Comparison of ENCODE assay signal across 19 mouse cellular contexts in the genomic region with DNA sequence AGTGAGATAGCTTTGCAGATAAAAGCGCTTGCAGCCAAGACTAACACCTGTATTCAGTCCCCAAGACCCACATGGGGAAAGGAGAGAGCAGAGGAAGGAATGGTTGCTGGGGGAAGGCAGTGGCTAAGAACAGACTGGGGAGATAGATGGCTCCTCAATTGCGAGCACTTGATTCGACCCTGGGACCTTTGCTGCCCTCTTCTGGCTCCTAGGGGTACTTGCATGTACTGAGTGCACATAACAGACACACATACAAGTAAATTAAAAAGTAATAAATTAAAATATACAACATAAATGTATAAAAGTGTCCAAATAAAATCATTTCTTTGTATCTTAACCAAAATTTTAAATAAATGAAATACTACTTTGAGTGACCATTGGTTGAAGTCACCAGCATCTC.
A peak's percentile ranks its signal among the peaks of the same experiment; 100 is the strongest.
DNase-seq lines count a peak whose midpoint lies in the region; ATAC-seq and TF ChIP-seq lines count a peak whose summit lies in the region.
"Had no signal": no experiment of that assay in that cellular context is flagged by ENCODE, and none has a peak within 500 bp of the region (broad histone marks: within the 10 kb centered on the region; RNA-seq: fewer than 3 reads in every experiment).

No protein-coding gene starts in this region.

- peak; percentile 85 for DNase-seq in heart, adult 11 months
- DNase-seq in lung, embryonic 14.5 days = no peak
- no peak for DNase-seq in lung, postnatal 0 days (ENCODE audit: low spot score)
- peak; percentile 23 for DNase-seq in brain, embryonic 14.5 days (ENCODE audit: low read depth)
- no peak for DNase-seq in forebrain, embryonic 14.5 days (ENCODE audit: low spot score)
- DNase-seq in MN1 (ENCODE audit: low spot score) = no peak
- DNase-seq: adrenal gland, postnatal 10 days; heart, adult 2 months; kidney, adult 11 months; kidney, postnatal 25 days; left cerebral cortex, postnatal 4 days; lung, postnatal 4 days; thymus, adult 2 months had no signal

- H3K4me3 ChIP-seq in heart, embryonic 12.5 days = no peak overlapping the region
- H3K4me3 ChIP-seq in lung, embryonic 14.5 days (ENCODE audit: low read depth, low read length) = no peak overlapping the region
- H3K4me3 ChIP-seq in lung, postnatal 0 days (ENCODE audit: low read depth, low read length) = no peak overlapping the region
- no peak overlapping the region for H3K4me3 ChIP-seq in E14TG2a.4 (replicated peaks; ENCODE audit: low read length)
- H3K4me3 ChIP-seq in forebrain, embryonic 14.5 days (ENCODE audit: low read depth, low read length) = no peak overlapping the region
- H3K4me3 ChIP-seq: embryonic facial prominence, embryonic 15.5 days; forebrain, embryonic 15.5 days; heart, adult 2 months; hindbrain, embryonic 12.5 days; midbrain, embryonic 15.5 days had no signal

- H3K9me3 ChIP-seq in heart, embryonic 12.5 days (replicated peaks) = peaks cover 6% of the 10 kb centered on the region
- H3K9me3 ChIP-seq in lung, embryonic 14.5 days (ENCODE audit: low read depth, low read length) = no peaks in the 10 kb centered on the region
- H3K9me3 ChIP-seq in lung, postnatal 0 days (ENCODE audit: low read length) = no peaks in the 10 kb centered on the region
- H3K9me3 ChIP-seq in E14TG2a.4 (ENCODE audit: low read length) = no peaks in the 10 kb centered on the region
- H3K9me3 ChIP-seq in forebrain, embryonic 14.5 days (replicated peaks; ENCODE audit: control insufficient read depth, low read length) = no peaks in the 10 kb centered on the region
- H3K9me3 ChIP-seq: embryonic facial prominence, embryonic 15.5 days; forebrain, embryonic 15.5 days; midbrain, embryonic 15.5 days had no signal

- no peaks in the 10 kb centered on the region for H3K27me3 ChIP-seq in heart, embryonic 12.5 days (replicated peaks)
- H3K27me3 ChIP-seq in lung, embryonic 14.5 days (ENCODE audit: insufficient read depth, low read length) = no peaks in the 10 kb centered on the region
- no peaks in the 10 kb centered on the region for H3K27me3 ChIP-seq in lung, postnatal 0 days (replicated peaks; ENCODE audit: insufficient read depth, low read length)
- 0 out of 2 replicates have a peak, but pooled peaks cover 4% of the 10 kb centered on the region for H3K27me3 ChIP-seq in E14TG2a.4 (ENCODE audit: insufficient read depth, low read length)
- H3K27me3 ChIP-seq in forebrain, embryonic 14.5 days (replicated peaks; ENCODE audit: control insufficient read depth, insufficient read depth, low read length) = no peaks in the 10 kb centered on the region
- H3K27me3 ChIP-seq: embryonic facial prominence, embryonic 15.5 days; forebrain, embryonic 15.5 days; hindbrain, embryonic 12.5 days; midbrain, embryonic 15.5 days had no signal

- 0 out of 2 replicates have a peak, but pooled peaks have one; percentile 17 for TF ChIP-seq CTCF in lung, embryonic 14.5 days (IDR thresholded peaks at IDR 0.05; ENCODE audit: low read depth)
- no peak for TF ChIP-seq CTCF in lung, postnatal 0 days (IDR thresholded peaks at IDR 0.05)
- TF ChIP-seq CTCF in E14TG2a.4 (conservative IDR thresholded peaks at IDR 0.05; ENCODE audit: low read length) = peak; percentile 87
- TF ChIP-seq CTCF in brain, embryonic 14.5 days (IDR thresholded peaks at IDR 0.05; ENCODE audit: borderline replicate concordance, extremely low read depth, insufficient read depth, insufficient read length) = peak; percentile 38; the same call in 1 of the 2 replicates

- WGBS in heart, embryonic 12.5 days = 72% methylated on average over 3 of the region's 3 CpGs
- 76% methylated on average over 3 of the region's 3 CpGs for WGBS in lung, embryonic 14.5 days
- WGBS in lung, postnatal 0 days = 75% methylated on average over 3 of the region's 3 CpGs
- WGBS in forebrain, embryonic 14.5 days = 86% methylated on average over 3 of the region's 3 CpGs

- H3K36me3 ChIP-seq in heart, embryonic 12.5 days = no peaks in the 10 kb centered on the region
- no peaks in the 10 kb centered on the region for H3K36me3 ChIP-seq in lung, embryonic 14.5 days (ENCODE audit: insufficient read depth)
- H3K36me3 ChIP-seq in lung, postnatal 0 days (ENCODE audit: insufficient read depth, low read length) = no peaks in the 10 kb centered on the region
- H3K36me3 ChIP-seq in E14TG2a.4 (ENCODE audit: insufficient read depth, low read length) = no peaks in the 10 kb centered on the region
- no peaks in the 10 kb centered on the region for H3K36me3 ChIP-seq in forebrain, embryonic 14.5 days (ENCODE audit: control insufficient read depth, insufficient read depth, low read length)
- H3K36me3 ChIP-seq: embryonic facial prominence, embryonic 15.5 days; forebrain, embryonic 15.5 days; hindbrain, embryonic 12.5 days; midbrain, embryonic 15.5 days had no signal

- ATAC-seq in heart, embryonic 12.5 days (ENCODE audit: insufficient number of reproducible peaks, low FRiP score) = no peak
- no peak for ATAC-seq in lung, embryonic 14.5 days (ENCODE audit: insufficient read depth)
- ATAC-seq in lung, postnatal 0 days = no peak
- ATAC-seq in forebrain, embryonic 14.5 days = no peak
- ATAC-seq: forebrain, embryonic 15.5 days; midbrain, embryonic 15.5 days had no signal

- no peak overlapping the region for H3K4me2 ChIP-seq in heart, embryonic 12.5 days
- no peak overlapping the region for H3K4me2 ChIP-seq in lung, embryonic 14.5 days
- H3K4me2 ChIP-seq in lung, postnatal 0 days (replicated peaks; ENCODE audit: low read depth, low read length) = no peak overlapping the region
- no peak overlapping the region for H3K4me2 ChIP-seq in forebrain, embryonic 14.5 days (ENCODE audit: low read length)
- H3K4me2 ChIP-seq: embryonic facial prominence, embryonic 15.5 days; forebrain, embryonic 15.5 days; hindbrain, embryonic 12.5 days; midbrain, embryonic 15.5 days had no signal

- H3K27ac ChIP-seq in heart, embryonic 12.5 days (ENCODE audit: poor library complexity, severe bottlenecking) = no peak overlapping the region
- H3K27ac ChIP-seq in lung, embryonic 14.5 days (ENCODE audit: low read depth) = no peak overlapping the region
- no peak overlapping the region for H3K27ac ChIP-seq in lung, postnatal 0 days (ENCODE audit: low read length)
- H3K27ac ChIP-seq in forebrain, embryonic 14.5 days (ENCODE audit: low read depth, low read length) = no peak overlapping the region
- H3K27ac ChIP-seq: embryonic facial prominence, embryonic 15.5 days; forebrain, embryonic 15.5 days; heart, adult 2 months; hindbrain, embryonic 12.5 days; midbrain, embryonic 15.5 days had no signal

- no peak overlapping the region for H3K9ac ChIP-seq in heart, embryonic 12.5 days
- no peak overlapping the region for H3K9ac ChIP-seq in lung, embryonic 14.5 days
- no peak overlapping the region for H3K9ac ChIP-seq in lung, postnatal 0 days (replicated peaks; ENCODE audit: low read depth)
- no peak overlapping the region for H3K9ac ChIP-seq in forebrain, embryonic 14.5 days (ENCODE audit: low read length)
- H3K9ac ChIP-seq: embryonic facial prominence, embryonic 15.5 days; forebrain, embryonic 15.5 days; hindbrain, embryonic 12.5 days; midbrain, embryonic 15.5 days had no signal

- no peak for TF ChIP-seq POLR2A in brain, embryonic 14.5 days (IDR thresholded peaks at IDR 0.05; ENCODE audit: borderline replicate concordance, extremely low read depth, insufficient read depth, insufficient read length, poor library complexity, severe bottlenecking)

- no peaks in the 10 kb centered on the region for H3K4me1 ChIP-seq in heart, embryonic 12.5 days (replicated peaks)
- H3K4me1 ChIP-seq in lung, embryonic 14.5 days (ENCODE audit: insufficient read depth) = no peaks in the 10 kb centered on the region
- H3K4me1 ChIP-seq in lung, postnatal 0 days (ENCODE audit: insufficient read depth, low read depth, low read length) = no peaks in the 10 kb centered on the region
- no peaks in the 10 kb centered on the region for H3K4me1 ChIP-seq in E14TG2a.4 (replicated peaks; ENCODE audit: low read depth, low read length)
- H3K4me1 ChIP-seq in forebrain, embryonic 14.5 days (ENCODE audit: control insufficient read depth, insufficient read depth, low read length) = no peaks in the 10 kb centered on the region
- H3K4me1 ChIP-seq: embryonic facial prominence, embryonic 15.5 days; forebrain, embryonic 15.5 days; hindbrain, embryonic 12.5 days; midbrain, embryonic 15.5 days had no signal

- no peak for TF ChIP-seq EP300 in lung, postnatal 0 days (IDR thresholded peaks at IDR 0.05)

Comparison
In these comparisons a context has a peak if more than half of its experiments do, and no peak if none do; other contexts are left out.
1. DNase-seq: peak in heart, adult 11 months (single experiment) and brain, embryonic 14.5 days (single experiment); none in lung, embryonic 14.5 days (single experiment), lung, postnatal 0 days (single experiment), forebrain, embryonic 14.5 days (single experiment) and MN1 (single experiment).